Mouse (Mus musculus) stomach, postnatal 0 days (tissue): ENCODE measurements around the gene Colgalt1. TPM values are rescaled to one million over a fixed set of nuclear protein-coding genes. Genes with fewer than 3 reads are reported as not detected.

Experiments
- ATAC-seq: fragments of 200-750 bp; cut with Nextera tagmentation; 2 replicates; pipeline ENCODE4 v1.8.0; 2017; ENCODE audit not compliant: low FRiP score, low TSS enrichment
- DNase-seq: peaks from one replicate; pipeline ENCODE4 v3.0.0-alpha.2; 2016; ENCODE audit warnings: low spot score
- H3K27ac ChIP-seq: fragments of 300-500 bp; sonication (generic); replicated peaks from 2 replicates; pipeline ENCODE4 v1.5.1; 2014; ENCODE audit warnings: mild to moderate bottlenecking, control low read depth
- H3K27me3 ChIP-seq: fragments of 300-500 bp; sonication (generic); 2 replicates; pipeline ENCODE4 v1.6.1; 2014; ENCODE audit warnings: low read length; ENCODE audit not compliant: control insufficient read depth, insufficient read depth
- H3K36me3 ChIP-seq: fragments of 300-500 bp; sonication (generic); 2 replicates; pipeline ENCODE4 v1.6.1; 2014; ENCODE audit warnings: low read length, mixed read lengths; ENCODE audit not compliant: control insufficient read depth, insufficient read depth
- H3K4me1 ChIP-seq: fragments of 300-500 bp; sonication (generic); replicated peaks from 2 replicates; pipeline ENCODE4 v1.6.1; 2014; ENCODE audit warnings: antibody characterized with exemption; ENCODE audit not compliant: control insufficient read depth, insufficient read depth
- H3K4me2 ChIP-seq: fragments of 300-500 bp; sonication (generic); replicated peaks from 2 replicates; pipeline ENCODE4 v1.6.1; 2014; ENCODE audit warnings: low read depth, mild to moderate bottlenecking, control low read depth, moderate library complexity
- H3K4me3 ChIP-seq: fragments of 300-500 bp; sonication (generic); 2 replicates; pipeline ENCODE4 v1.5.1; 2014; ENCODE audit warnings: low read depth, low read length, control low read depth
- H3K9ac ChIP-seq: fragments of 300-500 bp; sonication (generic); 2 replicates; pipeline ENCODE4 v1.6.1; 2014; ENCODE audit warnings: mild to moderate bottlenecking, low read length, control low read depth, mixed read lengths
- H3K9me3 ChIP-seq: fragments of 300-500 bp; sonication (generic); 2 replicates; pipeline ENCODE4 v1.6.1; 2016; ENCODE audit warnings: low read length; ENCODE audit not compliant: control insufficient read depth
- CTCF ChIP-seq: IDR thresholded peaks from 2 replicates; pipeline ENCODE4 v1.5.1; 2016; ENCODE audit warnings: antibody characterized with exemption, low read depth, mild to moderate bottlenecking, moderate library complexity
- EP300 ChIP-seq: optimal IDR thresholded peaks from 2 replicates; pipeline ENCODE3; 2016; ENCODE audit warnings: antibody characterized with exemption
- WGBS: fragments of 180-500 bp; shearing (Covaris S2); extraction: QIAGEN DNeasy Blood & Tissue Kit; methylation state at CpG from one replicate; pipeline ENCODE4 v1.1.7; 2014; 5-methylcytosine and 5-hydroxymethylcytosine counted together
- polyA plus RNA-seq: library from polyadenylated mRNA; unstranded; fragments of >200 nt; fragmentation: Nextera tagmentation; extraction: Ambion mirVana; gene quantifications from 2 replicates; pipeline ENCODE4 v1.2.1, GENCODE M21; 2015

The Colgalt1 gene
- polyA plus RNA-seq, result 40.3 and 41.1 TPM in 2 replicates

DNA sequence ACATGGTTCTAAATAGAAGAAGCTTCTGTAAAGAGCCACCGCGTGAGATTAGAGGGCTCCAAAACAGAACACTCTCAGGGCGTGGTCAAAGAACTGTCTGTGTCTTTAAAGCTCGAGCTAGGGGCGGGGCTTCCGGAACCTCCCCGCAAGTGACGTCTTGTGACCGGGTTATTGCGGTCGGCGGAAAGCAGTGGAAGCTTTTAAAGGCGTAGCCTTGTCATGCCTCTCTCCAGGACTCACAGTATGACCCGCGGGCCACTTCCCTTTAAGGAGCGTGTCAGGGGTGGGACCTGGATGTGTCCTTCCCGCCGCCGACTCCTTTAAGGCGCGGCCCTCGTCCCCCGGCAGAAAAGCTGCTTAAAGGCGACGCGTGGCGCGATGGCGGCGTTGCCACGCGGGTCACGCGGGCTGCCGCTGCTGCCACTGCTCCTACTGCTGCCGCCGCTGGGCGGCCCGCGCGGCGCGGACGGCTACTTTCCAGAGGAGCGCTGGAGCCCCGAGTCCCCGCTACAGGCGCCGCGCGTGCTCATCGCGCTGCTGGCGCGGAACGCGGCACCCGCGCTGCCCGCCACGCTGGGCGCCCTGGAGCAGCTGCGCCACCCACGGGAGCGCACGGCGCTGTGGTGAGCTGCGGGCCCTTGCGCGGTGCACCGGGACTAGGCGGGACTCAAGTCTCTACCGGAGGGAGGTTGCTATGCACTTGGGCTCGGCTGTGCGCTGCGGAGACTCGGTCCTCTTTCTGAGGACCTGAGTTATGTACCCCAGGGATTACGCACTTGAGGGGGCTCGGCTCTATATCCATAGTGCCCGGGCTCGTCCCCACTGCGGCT, at the start of gene Colgalt1:
TSS of gene Colgalt1 (plus strand) at position 177 of the 830 bp plus-strand sequence.
- Histone ChIP-seq H3K27me3 (no peaks in the 10 kb centered on the region), H3K36me3 (peaks cover 9% of the 10 kb centered on the region; the same call in 1 of the 2 replicates), H3K27ac (peak within 1 kb of the TSS; percentile 85), H3K9ac (peak within 1 kb of the TSS; percentile 82), H3K4me3 (peak within 1 kb of the TSS; percentile 89), H3K4me2 (peak within 1 kb of the TSS; percentile 92), H3K4me1 (peaks cover 4% of the 10 kb centered on the region), H3K9me3 (no peaks in the 10 kb centered on the region)
- TF ChIP-seq CTCF (peak; percentile 28), EP300 (peak; percentile 69)
- WGBS, result under 1% methylated on average over 78 of the region's 82 CpGs
- ATAC-seq (peak; percentile 99), DNase-seq (peak; percentile 96)

- WGBS, result 5% methylated on average over 15 of the region's 15 CpGs
- H3K27ac ChIP-seq, result no peak overlapping the region
- H3K36me3 ChIP-seq, result no peaks in the 10 kb centered on the region
- H3K4me2 ChIP-seq, result no peak overlapping the region
- 0 out of 2 replicates have a peak, but pooled peaks cover 3% of the 10 kb centered on the region for H3K27me3 ChIP-seq
- no peaks in the 10 kb centered on the region for H3K9me3 ChIP-seq
- peak; percentile 87 for DNase-seq
- H3K9ac ChIP-seq, result no peak overlapping the region
- H3K4me3 ChIP-seq, result no peak overlapping the region
- TF ChIP-seq EP300 (no peak), CTCF (peak; percentile 98)
- ATAC-seq, result 0 out of 2 replicates have a peak, but pooled peaks have one; percentile 41
- 0 out of 2 replicates have a peak, but pooled peaks cover 2% of the 10 kb centered on the region for H3K4me1 ChIP-seq
Measured at GRCm38 (mm10) chr8:71561401-71561800, 49.4 kb upstream of the Colgalt1 start.

DNA sequence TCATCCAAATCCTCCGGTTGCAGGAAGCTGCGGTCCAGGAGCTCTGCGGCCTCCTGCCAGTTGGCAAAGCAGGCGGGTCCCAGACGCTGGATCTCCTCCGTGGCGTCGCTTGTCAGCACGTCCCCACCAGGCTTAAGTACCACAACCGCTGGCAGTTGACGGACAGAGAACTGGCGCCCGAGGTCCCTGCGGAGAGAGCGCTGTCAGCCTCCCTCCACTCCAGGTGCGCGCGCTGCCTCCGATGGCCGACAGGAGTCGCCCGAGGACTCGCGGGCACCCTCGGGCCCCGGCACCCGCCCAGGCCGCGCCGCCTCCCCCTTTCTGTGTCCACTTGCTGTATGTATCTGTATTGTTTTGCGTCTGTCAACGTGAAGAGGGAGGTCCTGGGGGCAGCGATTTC, 48.0 kb upstream of the Colgalt1 start:
- Histone ChIP-seq H3K27ac (no peak overlapping the region), H3K36me3 (no peaks in the 10 kb centered on the region), H3K4me2 (peak overlapping the region; percentile 56), H3K4me1 (0 out of 2 replicates have a peak, but pooled peaks cover 2% of the 10 kb centered on the region), H3K9ac (0 out of 2 replicates have a peak overlapping the region, but pooled peaks have one; percentile 38), H3K27me3 (0 out of 2 replicates have a peak, but pooled peaks cover 3% of the 10 kb centered on the region), H3K4me3 (peak overlapping the region; percentile 28), H3K9me3 (no peaks in the 10 kb centered on the region)
- TF ChIP-seq EP300 (no peak), CTCF (peak; percentile 89)
- peak; percentile 88 for DNase-seq
- ATAC-seq, result peak; percentile 74
- under 1% methylated on average over 33 of the region's 33 CpGs for WGBS

- no peak for ATAC-seq
- H3K4me1 ChIP-seq, result 0 out of 2 replicates have a peak, but pooled peaks cover 4% of the 10 kb centered on the region
- H3K27ac ChIP-seq, result no peak overlapping the region
- H3K4me2 ChIP-seq, result no peak overlapping the region
- no peak overlapping the region for H3K4me3 ChIP-seq
- no peak for DNase-seq
- H3K36me3 ChIP-seq, result no peaks in the 10 kb centered on the region
- H3K9me3 ChIP-seq, result no peaks in the 10 kb centered on the region
- TF ChIP-seq EP300 (no peak), CTCF (peak; percentile 53)
- H3K27me3 ChIP-seq, result 0 out of 2 replicates have a peak, but pooled peaks cover 3% of the 10 kb centered on the region
- H3K9ac ChIP-seq, result no peak overlapping the region
- 89% methylated on average over 4 of the region's 4 CpGs for WGBS
Measured at GRCm38 (mm10) chr8:71563992-71564391, 46.8 kb upstream of the Colgalt1 start.

DNA sequence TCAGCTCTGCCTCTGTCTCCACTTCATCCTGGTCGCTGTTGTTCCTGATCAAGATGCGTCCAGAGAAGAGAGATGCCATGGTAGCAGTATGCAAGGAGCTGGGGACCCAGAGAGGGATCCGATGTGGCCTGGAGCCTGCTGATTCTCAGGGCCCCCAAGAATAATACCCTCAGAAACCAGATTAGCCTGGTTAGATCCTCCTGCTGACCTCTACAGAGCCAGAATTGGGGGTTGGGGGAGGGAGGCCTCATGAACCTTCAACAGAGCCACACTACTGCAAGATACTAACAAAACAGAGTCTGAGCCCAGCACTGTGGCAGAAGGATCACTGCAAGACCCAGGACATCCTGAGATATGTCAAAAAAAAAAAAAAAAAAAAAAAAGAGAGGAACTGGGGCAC, 44.3 kb upstream of the Colgalt1 start, which contains the start of gene Nxnl1:
TSS of gene Nxnl1 (minus strand) at position 101 of the 400 bp plus-strand sequence.
- no peak for TF ChIP-seq EP300
- TF ChIP-seq CTCF, result no peak
- 0 out of 2 replicates have a peak, but pooled peaks cover 3% of the 10 kb centered on the region for H3K27me3 ChIP-seq

More for the DNA sequence above, 44.3 kb upstream of the Colgalt1 start, which contains the start of gene Nxnl1:
- no peak within 1 kb of the TSS for H3K27ac ChIP-seq
- DNase-seq (no peak), ATAC-seq (no peak)
- no peak within 1 kb of the TSS for H3K4me3 ChIP-seq
- H3K36me3 ChIP-seq, result no peaks in the 10 kb centered on the region
- 73% methylated on average over 3 of the region's 3 CpGs for WGBS
- H3K4me2 ChIP-seq, result no peak within 1 kb of the TSS
- no peaks in the 10 kb centered on the region for H3K9me3 ChIP-seq
- 0 out of 2 replicates have a peak, but pooled peaks cover 4% of the 10 kb centered on the region for H3K4me1 ChIP-seq
- H3K9ac ChIP-seq, result no peak within 1 kb of the TSS
